Mouse (Mus musculus) midbrain, embryonic 16.5 days (tissue): ENCODE data around the gene Ak3. TPM values are rescaled to one million over a fixed set of nuclear protein-coding genes. Genes with fewer than 3 reads are reported as not detected.

ENCODE experiments used
- ATAC-seq: fragments of 200-750 bp; cut with Nextera tagmentation; 2 replicates; pipeline ENCODE4 v1.8.0; 2017; ENCODE audit warnings: moderate TSS enrichment
- H3K27ac ChIP-seq: fragments of 300-500 bp; sonication (generic); 2 replicates; pipeline ENCODE4 v1.5.1; 2014; ENCODE audit warnings: mild to moderate bottlenecking, low read length, mixed read lengths
- H3K27me3 ChIP-seq: fragments of 300-500 bp; sonication (generic); 2 replicates; pipeline ENCODE4 v1.6.1; 2014; ENCODE audit warnings: low read depth, low read length, mixed read lengths; ENCODE audit not compliant: control insufficient read depth, insufficient read depth
- H3K36me3 ChIP-seq: fragments of 300-500 bp; sonication (generic); 2 replicates; pipeline ENCODE4 v1.6.1; 2014; ENCODE audit warnings: mild to moderate bottlenecking, low read length, moderate library complexity, mixed read lengths; ENCODE audit not compliant: control insufficient read depth, insufficient read depth
- H3K4me1 ChIP-seq: fragments of 300-500 bp; sonication (generic); 2 replicates; pipeline ENCODE4 v1.6.1; 2014; ENCODE audit warnings: mild to moderate bottlenecking, low read length, mixed read lengths; ENCODE audit not compliant: control insufficient read depth, insufficient read depth
- H3K4me2 ChIP-seq: fragments of 300-500 bp; sonication (generic); 2 replicates; pipeline ENCODE4 v1.6.1; 2014; ENCODE audit warnings: mild to moderate bottlenecking, low read length, mixed read lengths
- H3K4me3 ChIP-seq: fragments of 300-500 bp; sonication (generic); 2 replicates; pipeline ENCODE4 v1.5.1; 2014; ENCODE audit warnings: low read depth, mild to moderate bottlenecking, low read length, moderate library complexity, mixed read lengths
- H3K9ac ChIP-seq: fragments of 300-500 bp; sonication (generic); 2 replicates; pipeline ENCODE4 v1.6.1; 2014; ENCODE audit warnings: low read depth, low read length, mixed read lengths
- H3K9me3 ChIP-seq: fragments of 300-500 bp; sonication (generic); replicated peaks from 2 replicates; pipeline ENCODE4 v1.6.1; 2014; ENCODE audit warnings: mild to moderate bottlenecking, low read length, mixed read lengths; ENCODE audit not compliant: control insufficient read depth, poor library complexity, severe bottlenecking
- WGBS: fragments of 180-500 bp; shearing (Covaris S2); extraction: QIAGEN DNeasy Blood & Tissue Kit; methylation state at CpG from one replicate; pipeline ENCODE4 v1.1.7; 2014; 5-methylcytosine and 5-hydroxymethylcytosine counted together
- polyA plus RNA-seq: library from polyadenylated mRNA; unstranded; fragments of >200 nt; fragmentation: Nextera tagmentation; extraction: Ambion mirVana; gene quantifications from 2 replicates; pipeline ENCODE4 v1.2.1, GENCODE M21; 2015

The Ak3 gene
- 64.3 and 75.1 TPM in 2 replicates for polyA plus RNA-seq

GRCm38 (mm10) chr19:29047334-29048170 is at the start of gene Ak3:
Gene Ak3, minus strand, starts transcription at chr19:29047961.
- Histone ChIP-seq H3K4me2 (peak within 1 kb of the TSS; percentile 82), H3K27me3 (no peaks in the 10 kb centered on the region), H3K4me1 (peaks cover 14% of the 10 kb centered on the region), H3K9me3 (no peaks in the 10 kb centered on the region), H3K27ac (peak within 1 kb of the TSS; percentile 72), H3K9ac (peak within 1 kb of the TSS; percentile 92), H3K4me3 (peak within 1 kb of the TSS; percentile 88), H3K36me3 (no peaks in the 10 kb centered on the region)
- ATAC-seq = peak; percentile 93
- WGBS = under 1% methylated on average over 52 of the region's 68 CpGs

DNA sequence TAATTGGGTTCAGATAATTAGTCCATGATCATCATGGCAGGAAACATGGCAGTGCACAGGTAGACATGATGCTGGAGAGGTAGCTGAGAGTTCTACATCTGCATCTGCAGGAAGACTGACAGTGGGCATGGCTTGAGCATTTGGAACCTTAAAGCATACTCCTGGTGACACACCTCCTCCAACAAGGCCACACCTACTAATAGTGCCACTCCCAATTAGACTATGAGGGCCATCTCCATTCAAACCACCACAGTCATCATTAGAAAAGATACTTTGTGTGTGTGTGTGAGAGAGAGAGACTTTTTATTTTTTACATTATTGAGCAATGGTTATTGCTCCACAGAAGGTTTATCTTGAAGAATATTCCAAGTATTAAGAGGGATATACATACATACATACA is 44.4 kb upstream of the Ak3 start:
- H3K27ac ChIP-seq = no peak overlapping the region
- H3K9me3 ChIP-seq = no peaks in the 10 kb centered on the region
- H3K4me1 ChIP-seq = no peaks in the 10 kb centered on the region
- H3K36me3 ChIP-seq = no peaks in the 10 kb centered on the region
- ATAC-seq = no peak
- no peaks in the 10 kb centered on the region for H3K27me3 ChIP-seq
- H3K9ac ChIP-seq = no peak overlapping the region
- H3K4me3 ChIP-seq = no peak overlapping the region
- no peak overlapping the region for H3K4me2 ChIP-seq

GRCm38 (mm10) chr19:29088628-29089027 is 40.9 kb upstream of the Ak3 start:
- Histone ChIP-seq H3K4me1 (no peaks in the 10 kb centered on the region), H3K9me3 (no peaks in the 10 kb centered on the region), H3K27me3 (no peaks in the 10 kb centered on the region), H3K36me3 (no peaks in the 10 kb centered on the region), H3K9ac (no peak overlapping the region), H3K27ac (no peak overlapping the region), H3K4me2 (no peak overlapping the region), H3K4me3 (no peak overlapping the region)
- 86% methylated on average over 6 of the region's 6 CpGs for WGBS
- ATAC-seq = no peak

DNA sequence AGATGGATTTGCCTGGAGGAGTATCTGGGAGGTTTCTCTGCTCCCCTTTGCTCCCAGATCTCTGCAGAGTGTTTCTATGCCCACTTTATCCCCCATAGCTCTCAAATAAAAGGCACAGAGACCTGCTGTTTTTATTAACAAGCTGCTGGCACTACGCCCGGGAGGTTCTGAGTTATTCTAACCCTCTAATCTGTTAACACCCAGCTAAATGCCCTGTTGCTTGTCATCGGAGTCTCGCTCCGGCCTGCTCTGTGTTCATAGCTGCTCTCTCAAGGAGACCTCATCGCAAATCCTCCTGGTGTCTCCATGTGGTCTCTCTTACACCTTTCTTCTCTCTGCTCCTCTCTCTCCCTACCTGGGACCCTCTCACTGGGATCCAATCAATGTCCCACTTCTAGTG is 27.0 kb upstream of the Ak3 start:
- H3K9ac ChIP-seq = no peak overlapping the region
- no peak overlapping the region for H3K4me3 ChIP-seq
- no peaks in the 10 kb centered on the region for H3K27me3 ChIP-seq
- WGBS = 45% methylated on average over 6 of the region's 6 CpGs
- H3K4me2 ChIP-seq = no peak overlapping the region
- no peak overlapping the region for H3K27ac ChIP-seq
- ATAC-seq = no peak
- H3K9me3 ChIP-seq = no peaks in the 10 kb centered on the region
- no peaks in the 10 kb centered on the region; the same call in 1 of the 2 replicates for H3K4me1 ChIP-seq
- H3K36me3 ChIP-seq = no peaks in the 10 kb centered on the region

GRCm38 (mm10) chr19:29069195-29069594 is 21.4 kb upstream of the Ak3 start:
- no peaks in the 10 kb centered on the region; the same call in 1 of the 2 replicates for H3K4me1 ChIP-seq
- no peak for ATAC-seq
- H3K27ac ChIP-seq = no peak overlapping the region
- H3K27me3 ChIP-seq = no peaks in the 10 kb centered on the region
- no peaks in the 10 kb centered on the region for H3K36me3 ChIP-seq
- no peak overlapping the region for H3K4me2 ChIP-seq
- WGBS = 83% methylated on average over 5 of the region's 5 CpGs
- no peaks in the 10 kb centered on the region for H3K9me3 ChIP-seq
- no peak overlapping the region for H3K9ac ChIP-seq
- H3K4me3 ChIP-seq = no peak overlapping the region

DNA sequence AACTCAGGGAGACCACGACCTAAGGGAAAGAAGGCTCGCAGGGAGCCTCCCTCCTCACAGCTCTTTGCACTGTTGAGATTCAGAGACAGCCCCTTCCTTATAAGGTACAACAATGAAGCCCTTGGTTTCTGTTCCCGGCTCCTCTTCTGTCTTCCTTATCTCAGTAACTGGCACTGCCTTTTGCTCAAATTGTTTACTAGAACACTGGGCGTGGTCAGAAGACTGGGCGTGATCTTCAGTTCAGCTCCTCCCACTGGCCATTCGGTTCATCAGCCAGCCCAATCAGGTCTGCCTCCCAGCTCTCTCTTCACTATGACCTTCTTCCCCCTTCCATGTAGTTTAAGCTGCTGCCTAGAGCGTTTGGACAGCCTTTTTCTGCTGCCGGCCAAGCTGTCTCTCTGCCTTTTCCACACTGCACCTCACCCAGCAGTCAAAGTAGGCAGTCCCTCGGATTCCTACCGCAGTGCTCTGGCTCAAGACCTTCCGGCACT is 19.3 kb upstream of the Ak3 start:
- 21% methylated on average over 11 of the region's 11 CpGs for WGBS
- H3K36me3 ChIP-seq = no peaks in the 10 kb centered on the region
- peaks cover 2% of the 10 kb centered on the region; the same call in 1 of the 2 replicates for H3K4me1 ChIP-seq
- no peaks in the 10 kb centered on the region for H3K27me3 ChIP-seq
- H3K9me3 ChIP-seq = no peaks in the 10 kb centered on the region
- no peak overlapping the region for H3K9ac ChIP-seq
- H3K27ac ChIP-seq = no peak overlapping the region
- ATAC-seq = no peak
- peak overlapping the region; percentile 37 for H3K4me2 ChIP-seq
- H3K4me3 ChIP-seq = no peak overlapping the region

DNA sequence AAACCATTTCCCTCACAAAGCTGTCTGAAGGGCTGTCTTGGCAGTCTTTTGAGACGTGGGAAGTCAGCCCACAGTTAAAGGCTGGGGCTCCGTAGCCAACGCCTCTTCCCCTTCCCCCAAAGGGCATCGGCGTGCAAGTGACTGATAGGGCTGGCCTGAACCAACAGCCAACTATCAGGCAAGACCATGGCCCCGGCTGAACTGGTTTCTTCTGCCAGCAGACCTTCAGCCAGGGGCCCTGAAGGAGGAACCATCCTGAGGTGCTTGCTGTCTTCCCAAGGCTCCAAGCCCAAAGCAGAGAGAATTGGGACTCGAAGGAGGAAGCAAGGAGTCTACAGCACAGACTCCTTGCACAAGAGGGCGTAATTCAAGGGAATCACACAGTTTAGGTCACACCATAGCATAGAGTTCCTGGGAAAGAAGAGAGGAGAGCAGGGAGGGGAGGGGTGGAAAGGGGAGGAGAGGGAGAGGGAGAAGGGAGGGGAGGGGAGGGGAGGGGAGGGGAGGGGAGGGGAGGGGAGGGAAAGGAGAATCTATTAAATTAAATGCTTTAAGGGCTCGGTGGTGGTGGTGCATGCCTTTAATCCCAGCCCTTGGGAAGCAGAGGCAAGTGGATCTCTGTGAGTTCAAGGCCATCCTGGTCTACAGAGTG is 16.8 kb upstream of the Ak3 start:
- Histone ChIP-seq H3K4me2 (no peak overlapping the region), H3K4me1 (peaks cover 2% of the 10 kb centered on the region; the same call in 1 of the 2 replicates), H3K9ac (no peak overlapping the region), H3K27me3 (no peaks in the 10 kb centered on the region), H3K36me3 (no peaks in the 10 kb centered on the region), H3K9me3 (no peaks in the 10 kb centered on the region), H3K4me3 (no peak overlapping the region), H3K27ac (no peak overlapping the region)
- peak; percentile 20; the same call in 1 of the 2 replicates for ATAC-seq
- 62% methylated on average over 9 of the region's 9 CpGs for WGBS

GRCm38 (mm10) chr19:29063577-29064363 is 16.0 kb upstream of the Ak3 start:
- Histone ChIP-seq H3K4me2 (peak overlapping the region; percentile 52), H3K27ac (no peak overlapping the region), H3K36me3 (no peaks in the 10 kb centered on the region), H3K27me3 (no peaks in the 10 kb centered on the region), H3K9me3 (no peaks in the 10 kb centered on the region), H3K4me1 (peaks cover 2% of the 10 kb centered on the region; the same call in 1 of the 2 replicates), H3K4me3 (peak overlapping the region; percentile 11; the same call in 1 of the 2 replicates), H3K9ac (0 out of 2 replicates have a peak overlapping the region, but pooled peaks have one; percentile 17)
- 14% methylated on average over 18 of the region's 18 CpGs for WGBS
- ATAC-seq = peak; percentile 90
